Mouse (Mus musculus) left cerebral cortex, postnatal 10 days (tissue): ENCODE measurements at regions not wholly inside any gene's neighbourhood (a gene's known extent, or its start where the extent isn't known, plus 50 kb on each side); places are given as distances from the start of the nearest gene placed in this dataset.

ENCODE experiments used
- DNase-seq, 2 experiments: peaks; one replicate each; pipeline ENCODE4 v3.0.0; 2021 to 2022; ENCODE audit warnings: low spot score in 2 of 2, mixed read lengths in 1 of 2; ENCODE audit errors: extremely low spot score in 1 of 2
- intact Hi-C: fragments of 180-260 bp; cut with DNase I; formaldehyde crosslinking; loops from one replicate; pipeline ENCODE4 v1.15.1; 2025

DNA sequence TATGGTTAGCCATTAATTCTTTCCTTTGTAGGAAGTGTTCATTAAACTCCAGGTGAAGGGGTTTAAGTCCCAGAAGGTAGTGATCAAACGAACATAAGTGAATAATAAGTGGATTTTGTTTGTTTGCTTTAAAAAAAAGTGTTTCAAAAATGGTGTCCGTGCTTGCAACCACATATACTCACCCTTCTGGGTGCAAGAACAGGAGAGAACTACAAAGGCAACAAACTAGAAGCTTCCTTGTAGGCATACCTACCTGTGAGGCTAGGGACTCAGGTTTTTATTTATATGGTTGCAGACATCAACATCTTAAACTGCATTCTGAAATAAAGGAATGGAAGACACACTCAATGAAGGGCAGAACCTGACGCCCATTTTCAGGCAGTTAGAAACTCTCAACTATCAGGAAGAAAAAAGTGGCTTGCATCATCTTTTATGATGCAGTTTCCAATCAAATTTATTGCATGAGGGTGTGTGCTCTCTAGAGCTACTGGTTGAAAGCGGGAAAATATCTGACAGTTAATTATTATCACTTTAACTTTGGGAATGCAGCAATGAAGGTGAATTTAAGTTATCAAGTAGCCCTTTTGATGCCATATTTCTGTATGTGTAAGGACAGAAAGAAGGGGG lies 117.1 kb downstream of the Csl start:
- DNase-seq = no peak
- intact Hi-C loops = loop anchor here (5.0 kb wide), 3 partner anchors 375 to 840 kb away; partner anchors contain the start of gene Kitl

DNA sequence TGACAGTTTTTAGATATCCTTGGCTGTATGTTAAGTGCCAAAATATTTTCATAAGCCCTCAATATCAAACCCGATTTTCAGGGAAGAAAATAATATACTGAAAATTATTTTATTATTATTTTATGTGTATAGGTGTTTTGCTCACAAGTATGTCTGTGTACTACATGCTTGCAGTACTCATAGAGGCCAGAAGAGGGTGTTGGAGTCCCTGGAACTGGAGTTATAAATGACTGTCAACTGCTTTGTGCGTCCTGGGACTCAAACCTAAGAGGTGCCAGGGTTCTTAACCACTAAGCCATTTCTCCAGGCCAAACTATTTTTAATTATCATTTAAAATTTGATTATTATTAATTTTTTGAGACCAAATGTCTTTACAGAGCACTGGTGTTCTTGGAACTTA lies 114.5 kb downstream of the Csl start:
- intact Hi-C loops = loop anchor here (5.0 kb wide), 3 partner anchors 372 to 837 kb away; partner anchors contain the start of gene Kitl
- no peak for DNase-seq

DNA sequence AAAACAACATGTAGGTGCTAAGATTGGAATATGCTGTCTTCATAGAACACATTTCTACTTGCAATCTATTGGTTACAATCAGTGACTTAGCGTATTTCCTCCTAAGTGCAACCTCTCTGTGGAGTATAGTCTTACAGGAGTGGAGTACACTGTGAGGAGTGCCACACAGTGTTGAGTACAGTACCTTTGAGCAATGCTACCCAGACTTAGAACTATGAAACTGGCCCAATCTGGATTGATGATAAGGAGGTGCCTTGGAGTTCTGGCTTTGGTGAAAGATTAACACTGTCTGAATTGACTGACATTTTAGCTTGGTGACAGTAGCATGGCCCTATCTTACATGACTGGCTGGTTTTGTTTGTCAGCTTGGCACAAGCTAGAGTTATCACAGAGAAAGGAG lies 107.4 kb downstream of the Csl start:
- intact Hi-C loops = no loop called here
- DNase-seq = no peak

DNA sequence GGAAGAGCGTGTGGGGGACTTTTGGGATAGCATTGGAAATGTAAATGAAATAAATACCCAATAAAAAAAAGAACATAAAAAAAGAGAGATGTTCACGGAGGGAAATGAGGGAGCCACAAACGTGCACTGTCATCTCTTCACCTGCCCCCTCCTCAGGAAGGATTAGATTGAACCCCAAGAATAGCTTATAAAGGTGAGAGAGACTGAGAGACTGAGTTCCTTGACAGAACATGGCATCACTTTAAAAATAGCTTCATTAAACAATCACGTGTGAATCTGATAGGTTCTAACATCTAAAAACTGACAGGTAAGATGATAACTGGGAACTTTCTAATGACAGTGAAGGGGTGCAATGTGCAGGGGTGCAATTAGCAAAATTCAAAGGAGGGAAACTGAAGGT lies 105.2 kb downstream of the Csl start:
- DNase-seq = no peak
- intact Hi-C loops = no loop called here

DNA sequence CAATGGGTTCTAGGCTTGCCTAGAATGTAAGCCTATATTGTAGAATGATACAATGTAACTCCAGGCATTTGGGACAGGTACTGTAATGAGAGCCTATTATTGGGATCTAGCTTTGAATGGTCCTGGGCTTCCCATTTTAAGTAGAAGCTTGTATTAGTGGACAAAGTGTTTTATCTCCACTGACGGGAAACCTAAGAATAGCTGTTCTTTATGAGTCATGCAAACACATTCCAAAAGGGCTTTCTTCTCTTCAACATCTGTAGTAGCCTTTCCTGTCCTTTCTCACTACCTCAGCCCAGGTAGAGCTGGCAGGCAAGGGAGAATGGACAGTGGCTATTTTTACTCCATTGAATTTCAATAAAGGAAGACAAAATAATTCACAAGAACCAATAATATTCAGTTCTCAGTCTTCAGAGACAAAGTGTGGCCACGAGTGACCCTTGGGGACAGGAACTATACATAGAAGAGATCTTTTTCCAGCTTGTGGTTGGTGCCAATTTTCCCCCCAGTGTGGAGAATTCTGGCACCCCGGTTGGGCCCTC lies 82.8 kb downstream of the Csl start:
- DNase-seq = no peak
- intact Hi-C loops = no loop called here

DNA sequence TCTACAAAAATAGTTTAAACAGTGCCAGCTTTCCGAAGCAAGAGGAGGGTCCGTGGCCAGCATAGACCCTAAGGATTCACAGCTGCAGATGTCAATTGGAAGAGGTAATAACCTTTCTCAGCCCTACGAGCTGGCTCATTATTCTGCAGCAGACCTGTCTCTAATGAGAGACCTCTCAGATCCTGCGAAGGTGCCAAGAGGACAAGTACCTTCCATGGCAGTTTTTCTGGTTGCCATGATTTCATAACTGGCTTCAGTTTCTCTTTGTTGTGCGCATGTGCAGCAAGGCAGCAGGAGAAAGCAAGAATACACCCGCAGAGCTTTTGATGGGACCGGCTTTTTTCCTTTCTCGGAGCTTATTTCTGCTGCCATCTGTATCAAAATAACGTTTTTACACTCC lies 81.4 kb downstream of the Csl start:
- intact Hi-C loops = no loop called here
- peak; percentile 27 to 55 for DNase-seq

DNA sequence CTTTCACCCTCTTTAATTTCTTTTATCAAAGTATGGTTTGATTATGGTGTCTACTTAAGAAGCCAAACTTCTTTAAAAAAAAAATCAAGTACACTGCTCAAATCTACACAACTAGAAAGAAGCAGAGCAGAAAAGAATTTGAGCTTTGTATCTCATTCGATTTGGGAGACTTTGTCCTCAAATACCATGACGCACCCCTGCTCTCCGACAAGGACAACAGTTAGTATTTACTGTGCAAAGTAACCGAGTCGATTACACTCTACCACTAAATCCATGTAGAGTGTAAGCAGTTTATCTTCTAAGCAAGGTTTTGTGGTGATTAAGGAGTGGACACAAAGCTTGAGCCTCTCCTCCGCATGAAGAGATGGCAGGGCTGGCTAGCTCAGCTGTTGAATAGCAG lies 79.6 kb downstream of the Csl start:
- DNase-seq = no peak
- intact Hi-C loops = no loop called here

DNA sequence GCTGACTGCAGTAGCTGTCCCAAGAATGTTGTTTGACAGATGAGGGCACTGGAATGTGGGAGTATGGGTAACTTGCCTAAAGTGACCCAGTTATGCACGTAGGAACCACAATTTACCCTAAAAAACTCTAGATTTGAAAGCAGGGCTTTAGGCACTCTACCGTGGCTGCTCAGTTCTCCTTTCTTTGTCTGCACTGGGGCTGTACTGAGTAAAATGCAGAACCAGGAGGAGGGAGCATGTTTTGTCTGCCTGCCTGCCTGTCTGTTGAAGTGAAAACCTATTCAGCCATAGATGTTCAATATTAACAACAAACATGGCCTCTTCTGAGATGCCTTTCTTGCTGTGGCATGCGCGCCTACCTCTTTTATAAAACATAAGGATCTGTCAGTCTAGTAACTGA lies 77.5 kb downstream of the Csl start:
- no peak for DNase-seq
- intact Hi-C loops = no loop called here

DNA sequence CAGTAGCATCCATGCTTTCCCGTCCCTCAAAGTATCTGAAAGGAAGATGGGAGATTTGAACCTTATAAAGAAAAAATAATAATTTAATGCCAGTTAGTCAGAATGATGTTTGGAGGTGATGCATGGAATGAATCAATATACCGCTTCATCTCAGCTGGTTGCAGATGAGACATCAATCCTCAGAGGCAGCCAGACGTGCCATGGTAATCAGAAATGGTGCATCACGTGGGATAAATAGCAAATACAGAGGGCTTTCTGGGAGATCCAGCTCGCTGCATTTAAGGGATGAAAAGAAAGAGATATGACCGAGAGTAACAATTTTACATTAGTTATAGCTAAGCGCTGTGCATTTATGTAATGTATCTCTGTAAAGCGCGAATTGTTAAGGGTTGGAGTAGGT lies 77.1 kb downstream of the Csl start:
- no peak for DNase-seq
- intact Hi-C loops = no loop called here

DNA sequence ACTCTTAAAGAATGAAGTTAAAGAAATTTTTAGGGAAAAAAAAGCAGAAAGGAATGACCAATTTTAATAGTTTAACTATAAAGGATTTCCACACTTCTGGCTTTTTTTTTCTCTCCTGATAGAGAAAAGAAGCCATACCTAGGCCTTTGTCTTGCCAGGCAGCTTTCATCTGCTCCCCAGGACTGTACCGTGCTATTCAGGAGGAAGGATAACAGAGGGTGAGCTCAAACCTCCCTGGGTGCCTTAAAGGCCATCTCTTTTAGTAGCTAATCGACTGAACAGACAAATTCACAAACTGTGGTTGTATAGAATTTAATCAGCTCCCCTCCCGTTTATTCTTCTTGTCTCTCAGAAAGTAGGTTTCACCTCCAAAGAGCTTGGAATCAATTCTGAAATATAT lies 76.1 kb downstream of the Csl start:
- intact Hi-C loops = no loop called here
- DNase-seq = no peak

DNA sequence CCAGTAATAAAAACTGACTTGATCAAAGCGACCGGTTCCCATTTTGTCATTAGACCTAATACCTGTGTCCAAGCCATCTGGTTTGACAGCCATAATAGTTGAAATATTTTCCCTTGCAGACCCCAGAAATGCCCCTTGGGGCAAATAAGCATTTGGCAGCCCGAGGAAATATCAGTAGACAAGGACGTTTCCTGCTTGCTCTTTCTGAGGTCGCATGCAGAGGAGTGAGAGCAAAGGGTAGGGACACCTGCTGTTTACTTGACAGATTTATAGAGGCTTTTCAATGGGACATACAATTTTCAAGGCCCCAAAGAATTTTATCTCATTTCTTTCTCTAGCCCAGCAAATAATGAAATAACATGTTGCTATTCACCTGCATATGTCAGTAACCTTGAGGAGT lies 73.5 kb downstream of the Csl start:
- intact Hi-C loops = no loop called here
- DNase-seq = no peak

DNA sequence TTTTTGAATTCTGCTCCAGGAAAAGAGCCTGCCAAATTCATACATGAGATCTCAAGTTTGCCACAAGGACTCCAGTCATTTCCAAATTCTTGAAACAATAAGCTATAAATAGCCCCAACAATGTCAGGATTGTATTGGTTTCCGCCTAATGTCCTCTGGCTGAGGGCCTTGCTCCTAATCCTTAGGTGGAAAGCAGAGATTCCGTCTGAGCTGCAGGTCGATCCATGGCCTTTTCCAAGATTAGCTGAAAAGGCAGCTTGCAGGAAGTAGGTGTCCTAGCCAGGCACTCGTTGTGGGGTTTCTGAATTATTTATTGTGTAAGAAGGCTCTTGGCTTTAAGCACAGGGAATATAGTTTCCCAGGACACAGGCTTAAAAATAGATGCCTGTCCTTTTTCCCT lies 72.4 kb downstream of the Csl start:
- intact Hi-C loops = no loop called here
- DNase-seq = no peak

DNA sequence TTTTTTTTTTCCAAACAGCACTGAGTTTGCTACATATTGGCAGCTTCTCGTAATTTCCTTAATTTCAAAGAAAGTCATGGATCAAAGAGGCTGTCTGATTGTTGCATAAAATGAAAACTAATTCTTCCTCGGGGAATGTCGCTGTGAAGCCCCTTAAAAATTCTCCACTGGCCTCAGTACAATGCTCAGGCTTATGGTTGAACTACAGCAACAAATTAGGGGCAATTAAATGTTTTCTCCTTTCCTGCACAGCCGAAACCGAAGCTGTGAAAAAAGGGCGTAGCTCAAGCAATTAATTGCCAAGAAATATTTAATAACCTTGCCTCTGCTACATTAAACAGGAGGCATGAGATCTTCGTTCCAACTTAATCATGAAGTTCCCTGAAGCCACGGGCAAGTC lies 61.8 kb downstream of the Csl start:
- intact Hi-C loops = no loop called here
- no peak for DNase-seq

DNA sequence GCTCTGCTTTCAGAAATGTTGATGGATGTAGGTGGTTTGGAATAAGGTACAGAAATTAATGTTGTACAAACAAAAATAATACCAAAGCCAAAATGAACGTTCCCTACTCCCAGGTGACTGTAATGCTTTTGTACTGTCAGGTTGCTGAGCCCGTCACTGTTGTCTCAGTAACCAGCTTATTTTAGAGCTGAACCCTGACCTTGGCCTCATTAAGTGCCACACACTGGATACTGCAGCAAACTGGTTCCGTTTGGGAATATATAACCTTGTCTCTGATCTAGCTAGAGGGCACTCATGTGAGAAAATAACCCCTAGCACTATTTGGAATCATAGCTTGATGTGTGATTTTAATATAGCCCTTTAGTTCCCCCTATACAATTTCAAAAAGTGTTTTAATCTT lies 60.0 kb downstream of the Csl start:
- DNase-seq = no peak
- intact Hi-C loops = no loop called here

DNA sequence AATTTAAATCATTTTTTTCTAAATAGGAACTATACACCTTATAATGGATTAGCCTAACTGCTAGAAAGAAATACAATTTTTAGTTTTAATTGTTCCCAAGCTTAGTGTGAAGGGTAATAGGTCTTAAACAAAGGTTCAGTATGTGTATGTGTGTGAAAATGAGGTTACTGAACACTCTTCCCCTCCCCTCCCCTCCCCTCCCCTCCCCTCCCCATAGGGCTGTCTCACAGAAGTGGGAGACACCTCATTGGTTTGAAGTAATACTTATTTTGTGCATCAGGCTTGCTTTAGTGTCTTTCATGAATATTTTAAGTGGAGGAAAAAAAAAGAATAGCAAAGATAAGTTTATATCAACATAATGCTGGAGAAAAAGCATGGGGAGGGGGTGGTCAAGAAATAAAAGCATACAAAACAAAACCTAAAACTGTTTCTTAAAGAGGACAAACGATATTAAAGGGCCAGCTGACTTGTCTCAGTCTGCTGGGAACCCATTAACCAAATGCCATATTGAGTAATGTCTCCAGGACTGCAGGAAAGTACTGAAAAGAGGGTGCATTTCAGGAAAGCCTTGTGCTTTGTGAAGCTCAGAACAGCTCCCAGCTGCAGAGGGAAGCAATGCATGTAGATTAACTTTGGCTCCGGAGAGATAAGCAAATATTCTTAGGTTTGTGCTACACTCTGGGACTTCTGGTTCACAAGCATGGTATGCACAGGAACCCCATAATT lies 59.2 kb downstream of the Csl start:
- intact Hi-C loops = no loop called here
- DNase-seq = no peak
